Mouse (Mus musculus) bone marrow, adult 2 months (tissue): ENCODE results near the gene Fam81a.

Experiments used
- CTCF ChIP-seq: fragments of 200-500 bp; IDR thresholded peaks from 2 replicates; pipeline ENCODE4 v1.5.1; 2011; ENCODE audit warnings: low read length, control low read depth; ENCODE audit not compliant: control insufficient read depth, insufficient read depth
- POLR2A ChIP-seq: fragments of 200-500 bp; IDR thresholded peaks from 2 replicates; pipeline ENCODE4 v1.6.1; 2011; ENCODE audit warnings: low read depth, mild to moderate bottlenecking, control low read depth, low read length, borderline replicate concordance; ENCODE audit not compliant: control insufficient read depth

DNA sequence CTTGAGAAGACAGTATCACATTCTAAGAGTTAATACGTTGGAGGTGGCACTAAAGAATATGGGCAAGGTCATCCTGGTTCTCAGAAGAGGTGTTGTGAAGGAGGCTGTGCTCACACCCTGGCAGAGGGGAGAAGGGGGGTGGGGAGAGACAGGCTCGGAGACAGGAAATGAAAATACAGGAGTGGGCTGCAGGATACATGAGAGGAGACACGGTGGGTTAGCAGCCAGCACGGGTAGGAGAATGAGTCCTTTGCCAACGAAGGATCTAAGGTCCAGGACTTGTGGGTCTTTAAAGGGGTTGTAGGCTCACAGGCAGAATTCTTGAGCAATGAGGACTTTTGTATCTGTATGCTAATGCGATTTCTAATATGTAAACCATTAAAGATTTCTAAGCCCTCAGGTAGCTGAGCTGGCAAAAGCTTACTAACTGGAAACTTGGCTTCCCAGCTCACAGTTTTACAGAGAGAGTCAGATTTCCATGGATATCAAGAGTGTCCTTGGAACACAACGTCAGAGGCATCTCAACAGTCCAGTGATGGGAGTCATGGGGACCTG lies 3.0 kb downstream of the Fam81a start:
- no peak for TF ChIP-seq POLR2A
- no peak for TF ChIP-seq CTCF
